Mouse (Mus musculus) midbrain, embryonic 14.5 days (tissue): Measurements from ENCODE around the gene Lin7b. TPM values are rescaled to one million over a fixed set of nuclear protein-coding genes. Genes with fewer than 3 reads are reported as not detected.
"Not testable (repeated sequence)": the region's sequence is repeated elsewhere in the genome, so short reads cannot be mapped to it uniquely, and the experiment has no call there.

Source experiments
- ATAC-seq: fragments of 200-750 bp; cut with Nextera tagmentation; 2 replicates; pipeline ENCODE4 v1.8.0; 2017; ENCODE audit warnings: moderate number of reproducible peaks, moderate library complexity; ENCODE audit not compliant: low FRiP score, low TSS enrichment
- DNase-seq: peaks from one replicate; pipeline ENCODE4 v3.0.0-alpha.2; 2015
- H3K27ac ChIP-seq: fragments of 300-500 bp; sonication (generic); replicated peaks from 2 replicates; pipeline ENCODE4 v1.5.1; 2014; ENCODE audit warnings: mild to moderate bottlenecking, low read depth, low read length, moderate library complexity
- H3K27me3 ChIP-seq: fragments of 300-500 bp; sonication (generic); 2 replicates; pipeline ENCODE4 v1.6.1; 2014; ENCODE audit warnings: low read length, control low read depth, mixed read lengths; ENCODE audit not compliant: control insufficient read depth, insufficient read depth
- H3K36me3 ChIP-seq: fragments of 300-500 bp; sonication (generic); 2 replicates; pipeline ENCODE4 v1.6.1; 2014; ENCODE audit warnings: low read length, control low read depth; ENCODE audit not compliant: control insufficient read depth, insufficient read depth
- H3K4me1 ChIP-seq: fragments of 300-500 bp; sonication (generic); 2 replicates; pipeline ENCODE4 v1.6.1; 2014; ENCODE audit warnings: mild to moderate bottlenecking, antibody characterized with exemption, low read length, control low read depth; ENCODE audit not compliant: control insufficient read depth, insufficient read depth
- H3K4me2 ChIP-seq: fragments of 300-500 bp; sonication (generic); 2 replicates; pipeline ENCODE4 v1.6.1; 2014; ENCODE audit warnings: mild to moderate bottlenecking, low read length, moderate library complexity
- H3K4me3 ChIP-seq: fragments of 300-500 bp; sonication (generic); replicated peaks from 2 replicates; pipeline ENCODE4 v1.5.1; 2014; ENCODE audit warnings: low read depth, low read length
- H3K9ac ChIP-seq: fragments of 300-500 bp; sonication (generic); replicated peaks from 2 replicates; pipeline ENCODE4 v1.6.1; 2014; ENCODE audit warnings: mild to moderate bottlenecking, low read length, moderate library complexity
- H3K9me3 ChIP-seq: fragments of 300-500 bp; sonication (generic); 2 replicates; pipeline ENCODE4 v1.6.1; 2016; ENCODE audit warnings: low read length, control low read depth, mixed read lengths; ENCODE audit not compliant: control insufficient read depth
- WGBS: fragments of 180-500 bp; shearing (Covaris S2); extraction: QIAGEN DNeasy Blood & Tissue Kit; methylation state at CpG from one replicate; pipeline ENCODE4 v1.1.7; 2014; 5-methylcytosine and 5-hydroxymethylcytosine counted together
- polyA plus RNA-seq: library from polyadenylated mRNA; unstranded; fragments of >200 nt; fragmentation: Nextera tagmentation; extraction: Ambion mirVana; gene quantifications from 2 replicates; pipeline ENCODE4 v1.2.1, GENCODE M21; 2014

Gene Lin7b
- polyA plus RNA-seq, 1 experiment from 2014 or later, result 11.6 TPM

- Histone ChIP-seq H3K9ac (no peak overlapping the region), H3K36me3 (no peaks in the 10 kb centered on the region), H3K27me3 (peaks cover 19% of the 10 kb centered on the region), H3K4me1 (no peaks in the 10 kb centered on the region), H3K4me3 (no peak overlapping the region), H3K9me3 (no peaks in the 10 kb centered on the region), H3K27ac (no peak overlapping the region), H3K4me2 (no peak overlapping the region)
- no peak for ATAC-seq
- DNase-seq, result no peak
- WGBS, result 72% methylated on average over 10 of the region's 10 CpGs
Observed at GRCm38 (mm10) chr7:45401521-45402085, 31.2 kb upstream of the Lin7b start.

- Histone ChIP-seq H3K4me2 (no peak overlapping the region), H3K9me3 (no peaks in the 10 kb centered on the region), H3K9ac (no peak overlapping the region), H3K4me1 (peaks cover 18% of the 10 kb centered on the region), H3K4me3 (no peak overlapping the region), H3K27me3 (no peaks in the 10 kb centered on the region), H3K36me3 (peaks cover 13% of the 10 kb centered on the region), H3K27ac (no peak overlapping the region)
- ATAC-seq (no peak), DNase-seq (no peak)
- WGBS, result 67% methylated on average over 2 of the region's 2 CpGs
Observed at GRCm38 (mm10) chr7:45396787-45397186, 26.4 kb upstream of the Lin7b start.

GRCm38 (mm10) chr7:45396337-45396775 lies 26.0 kb upstream of the Lin7b start:
- peak overlapping the region; percentile 24; the same call in 1 of the 2 replicates for H3K9ac ChIP-seq
- ATAC-seq, result peak; percentile 7
- WGBS, result 5% methylated on average over 3 of the region's 3 CpGs

GRCm38 (mm10) chr7:45395578-45396336 lies 25.4 kb upstream of the Lin7b start, which contains the start of gene Snrnp70:
Gene Snrnp70 (minus strand): TSS chr7:45395742.
- DNase-seq (peak; percentile 100), ATAC-seq (peak; percentile 96)
- Histone ChIP-seq H3K4me2 (peak within 1 kb of the TSS; percentile 99), H3K36me3 (peaks cover 22% of the 10 kb centered on the region), H3K4me3 (peak within 1 kb of the TSS; percentile 68), H3K4me1 (peaks cover 18% of the 10 kb centered on the region), H3K9ac (peak within 1 kb of the TSS; percentile 87), H3K9me3 (no peaks in the 10 kb centered on the region), H3K27me3 (no peaks in the 10 kb centered on the region), H3K27ac (peak within 1 kb of the TSS; percentile 95)
- WGBS, result under 1% methylated on average over 60 of the region's 60 CpGs

More at GRCm38 (mm10) chr7:45396337-45396775, 26.0 kb upstream of the Lin7b start:
- not testable (repeated sequence) for DNase-seq, H3K9me3 ChIP-seq, H3K27me3 ChIP-seq
- H3K4me3 ChIP-seq, result peak overlapping the region; percentile 68
- peak overlapping the region; percentile 59 for H3K4me2 ChIP-seq
- peaks cover 18% of the 10 kb centered on the region for H3K4me1 ChIP-seq
- 0 out of 2 replicates have a peak overlapping the region, but pooled peaks have one; percentile 69 for H3K27ac ChIP-seq
- H3K36me3 ChIP-seq, result peaks cover 17% of the 10 kb centered on the region

GRCm38 (mm10) chr7:45395129-45395541 lies 24.8 kb upstream of the Lin7b start:
- H3K9me3 ChIP-seq, result no peaks in the 10 kb centered on the region
- DNase-seq (peak; percentile 88), ATAC-seq (peak; percentile 81)
- peak overlapping the region; percentile 99 for H3K4me2 ChIP-seq
- WGBS, result 0% methylated on average over 20 of the region's 20 CpGs
- peak overlapping the region; percentile 87 for H3K9ac ChIP-seq
- H3K36me3 ChIP-seq, result peaks cover 29% of the 10 kb centered on the region
- H3K4me1 ChIP-seq, result peaks cover 18% of the 10 kb centered on the region
- H3K4me3 ChIP-seq, result peak overlapping the region; percentile 68
- H3K27ac ChIP-seq, result peak overlapping the region; percentile 95
- no peaks in the 10 kb centered on the region for H3K27me3 ChIP-seq

- H3K36me3 ChIP-seq, result peaks cover 99% of the 10 kb centered on the region
- no peak overlapping the region for H3K4me2 ChIP-seq
- H3K9ac ChIP-seq, result no peak overlapping the region
- DNase-seq (no peak), ATAC-seq (no peak)
- no peak overlapping the region for H3K4me3 ChIP-seq
- no peak overlapping the region for H3K27ac ChIP-seq
- 94% methylated on average over 3 of the region's 3 CpGs for WGBS
- no peaks in the 10 kb centered on the region for H3K9me3 ChIP-seq
- no peaks in the 10 kb centered on the region for H3K4me1 ChIP-seq
- no peaks in the 10 kb centered on the region for H3K27me3 ChIP-seq
Observed at GRCm38 (mm10) chr7:45386077-45386476, 15.7 kb upstream of the Lin7b start.

- H3K4me3 ChIP-seq, result no peak overlapping the region
- 87% methylated on average over 1 of the region's 1 CpGs for WGBS
- no peak overlapping the region for H3K9ac ChIP-seq
- no peak overlapping the region for H3K27ac ChIP-seq
- no peaks in the 10 kb centered on the region for H3K9me3 ChIP-seq
- H3K36me3 ChIP-seq, result peaks cover 86% of the 10 kb centered on the region
- H3K4me2 ChIP-seq, result no peak overlapping the region
- DNase-seq, result no peak
- H3K27me3 ChIP-seq, result no peaks in the 10 kb centered on the region
- H3K4me1 ChIP-seq, result no peaks in the 10 kb centered on the region
- ATAC-seq, result no peak
Observed at GRCm38 (mm10) chr7:45376057-45376456, 5.7 kb upstream of the Lin7b start.

GRCm38 (mm10) chr7:45374620-45375019 lies 4.2 kb upstream of the Lin7b start:
- DNase-seq (no peak), ATAC-seq (no peak)
- H3K9ac ChIP-seq, result no peak overlapping the region
- no peaks in the 10 kb centered on the region for H3K9me3 ChIP-seq
- peaks cover 10% of the 10 kb centered on the region; the same call in 1 of the 2 replicates for H3K4me1 ChIP-seq
- H3K27ac ChIP-seq, result no peak overlapping the region
- H3K4me2 ChIP-seq, result no peak overlapping the region
- 93% methylated on average over 8 of the region's 8 CpGs for WGBS
- peaks cover 72% of the 10 kb centered on the region for H3K36me3 ChIP-seq
- peaks cover 5% of the 10 kb centered on the region; the same call in 1 of the 2 replicates for H3K27me3 ChIP-seq
- H3K4me3 ChIP-seq, result no peak overlapping the region
